Mouse (Mus musculus) ovary, adult 18-20 months (tissue): ENCODE results near the gene Pomt2.

Experiments used
- DNase-seq: peaks from one replicate; pipeline ENCODE4 v3.0.0; 2022; ENCODE audit warnings: low spot score, mixed read lengths

Pomt2 gene

DNA sequence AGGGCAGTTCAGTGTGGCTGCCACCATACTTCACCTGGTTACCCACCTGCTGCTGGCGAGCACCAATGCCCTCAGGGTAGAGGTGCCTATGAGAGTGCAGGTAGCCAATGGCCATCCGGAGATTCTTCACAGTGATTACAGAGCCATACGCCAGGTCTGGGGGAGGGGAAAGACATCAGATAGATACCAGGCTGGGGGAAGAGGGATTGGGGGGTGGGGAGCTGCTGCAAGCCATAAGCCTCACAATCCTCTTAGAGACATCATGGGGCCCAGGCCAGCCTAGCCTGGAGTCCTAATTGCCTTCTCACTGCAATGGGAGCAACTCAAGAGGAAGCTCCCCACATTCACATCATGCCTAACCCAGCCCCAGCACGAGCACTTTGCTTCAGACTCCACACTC is 20.5 kb downstream of the Pomt2 start:
- DNase-seq: no peak

GRCm38 (mm10) chr12:87121918-87122589 is 25.7 kb downstream of the Pomt2 start:
- DNase-seq: no peak

GRCm38 (mm10) chr12:87107357-87107977 is 40.3 kb downstream of the Pomt2 start:
- no peak for DNase-seq

- no peak for DNase-seq
These were observed 43.0 kb downstream of the Pomt2 start for GRCm38 (mm10) chr12:87104796-87105195.

DNA sequence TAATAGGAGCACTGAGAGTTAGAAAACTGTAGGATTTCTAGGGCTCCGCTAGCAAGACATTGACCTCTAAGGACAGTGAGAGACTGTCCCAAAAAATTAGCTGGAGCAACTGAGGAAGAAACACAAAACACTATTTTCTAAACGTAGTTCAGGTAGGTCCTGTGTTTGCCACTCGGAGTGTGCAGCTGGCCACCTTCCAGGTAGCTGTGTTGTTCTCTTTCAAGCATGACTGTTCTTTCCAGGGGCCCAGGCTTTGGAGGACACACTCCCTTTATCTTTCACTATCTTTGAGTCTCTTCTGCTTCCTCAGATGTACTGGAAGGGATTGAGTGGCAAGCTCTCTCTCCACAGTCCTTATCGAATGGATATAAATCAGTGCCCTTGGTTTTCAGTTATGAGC is 44.3 kb downstream of the Pomt2 start:
- no peak for DNase-seq

DNA sequence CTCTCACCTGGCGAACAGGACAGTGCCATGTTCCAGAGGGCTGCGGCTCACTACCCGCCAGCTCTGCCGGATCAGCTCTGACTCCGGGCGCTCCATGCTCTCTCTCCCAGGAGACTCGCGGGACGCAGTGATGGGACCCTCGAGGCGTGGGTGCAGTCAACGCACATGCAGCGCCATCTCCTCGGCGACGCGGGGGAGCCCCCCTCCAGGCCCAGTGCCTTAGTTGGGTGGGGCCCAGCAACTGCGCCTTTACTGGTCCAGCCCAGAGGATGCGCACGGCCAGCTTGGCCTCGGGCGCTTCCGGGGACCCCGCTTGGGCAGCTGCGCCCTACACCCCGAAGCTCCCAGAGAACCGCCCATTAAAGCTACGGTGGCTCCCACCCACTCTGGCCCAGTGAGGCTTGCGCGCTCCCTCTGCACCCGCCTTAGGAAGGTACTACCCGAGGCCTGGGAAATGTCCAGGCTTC is 45.6 kb downstream of the Pomt2 start, which contains the start of gene Ngb:
Ngb (minus strand) TSS at position 375 of the 467 bp plus-strand sequence.
- no peak for DNase-seq

- no peak for DNase-seq
These were observed 47.4 kb downstream of the Pomt2 start for GRCm38 (mm10) chr12:87100331-87100730.

DNA sequence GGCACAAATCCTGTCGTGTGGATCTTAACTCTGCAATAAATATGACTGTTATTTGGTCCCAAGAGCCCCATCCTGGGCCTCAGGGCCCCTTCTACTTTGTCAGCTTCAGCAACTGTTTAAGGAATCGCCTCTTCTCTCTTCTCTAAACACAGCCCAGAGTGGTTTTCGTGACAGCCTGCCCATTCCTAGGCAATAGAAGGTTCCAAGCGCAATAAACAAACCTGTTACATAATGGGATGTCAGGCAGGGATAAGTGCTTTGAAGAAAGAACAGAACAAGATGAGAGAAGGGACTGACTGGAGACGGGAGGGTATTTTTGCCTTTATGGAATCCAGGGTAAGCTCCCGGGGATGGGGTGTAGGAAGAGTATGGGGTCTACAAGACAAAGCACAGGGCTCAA is 54.1 kb downstream of the Pomt2 start:
- no peak for DNase-seq

GRCm38 (mm10) chr12:87093249-87093648 is 54.5 kb downstream of the Pomt2 start:
- DNase-seq: peak; percentile 27

DNA sequence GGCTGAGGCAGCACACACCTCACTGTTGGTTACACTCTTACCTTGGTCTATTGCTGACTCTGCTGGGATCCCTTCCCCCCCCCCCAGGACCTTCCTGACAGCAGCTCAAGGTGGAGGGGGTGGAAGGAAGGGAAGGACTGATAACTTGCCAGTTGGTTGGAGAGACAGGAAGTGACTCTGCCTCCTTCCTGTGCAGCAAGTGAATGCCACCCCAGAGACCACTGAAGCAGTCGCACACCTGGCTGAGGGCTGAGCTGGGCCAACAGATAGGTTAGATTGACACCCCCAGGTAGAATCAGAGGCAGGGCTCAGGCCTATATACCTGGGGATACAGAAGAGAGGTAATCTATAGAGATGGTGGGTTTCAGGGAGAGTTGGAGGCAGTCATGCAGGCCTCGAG is 55.9 kb downstream of the Pomt2 start:
- DNase-seq: no peak

DNA sequence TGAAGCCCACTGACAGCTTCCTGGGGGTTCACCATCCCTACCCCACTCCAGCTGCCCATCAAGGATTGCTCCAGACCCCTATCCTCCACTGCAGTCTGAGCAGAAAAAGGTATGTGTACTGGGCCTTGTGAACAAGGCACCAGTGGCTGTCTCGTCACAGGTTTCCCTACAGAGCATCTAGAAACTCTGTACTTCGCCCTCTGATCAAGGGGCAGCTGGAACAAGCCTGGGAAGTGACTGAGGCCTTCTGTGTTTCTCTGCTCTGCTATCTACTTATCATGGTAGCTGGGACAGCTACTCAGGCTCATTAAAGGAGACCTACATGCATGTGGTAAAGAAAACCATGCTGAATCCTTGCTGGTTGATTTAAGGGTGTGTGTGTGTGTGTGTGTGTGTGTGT is 58.1 kb downstream of the Pomt2 start:
- no peak for DNase-seq

DNA sequence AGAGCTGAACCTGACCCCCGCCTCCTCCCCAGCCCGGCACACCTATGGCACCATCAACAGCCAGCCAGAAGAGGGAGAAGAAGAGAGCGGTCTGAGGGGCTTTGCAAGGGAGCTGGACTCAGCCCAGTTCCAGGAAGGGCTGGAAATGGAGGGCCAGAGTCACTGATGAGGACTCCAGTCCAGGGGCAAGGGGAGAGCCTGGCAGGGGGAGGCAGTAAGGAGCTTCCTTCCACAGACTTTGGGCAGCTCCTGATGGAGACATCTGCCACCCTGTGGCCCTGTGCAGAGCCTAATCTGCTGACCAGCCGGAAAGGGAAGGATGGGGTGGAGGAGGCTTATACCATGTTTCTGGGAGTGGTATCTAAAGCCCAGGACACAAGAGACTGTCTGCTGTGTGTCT is 58.5 kb downstream of the Pomt2 start:
- DNase-seq: no peak

GRCm38 (mm10) chr12:87088331-87088730 is 59.4 kb downstream of the Pomt2 start:
- no peak for DNase-seq

DNA sequence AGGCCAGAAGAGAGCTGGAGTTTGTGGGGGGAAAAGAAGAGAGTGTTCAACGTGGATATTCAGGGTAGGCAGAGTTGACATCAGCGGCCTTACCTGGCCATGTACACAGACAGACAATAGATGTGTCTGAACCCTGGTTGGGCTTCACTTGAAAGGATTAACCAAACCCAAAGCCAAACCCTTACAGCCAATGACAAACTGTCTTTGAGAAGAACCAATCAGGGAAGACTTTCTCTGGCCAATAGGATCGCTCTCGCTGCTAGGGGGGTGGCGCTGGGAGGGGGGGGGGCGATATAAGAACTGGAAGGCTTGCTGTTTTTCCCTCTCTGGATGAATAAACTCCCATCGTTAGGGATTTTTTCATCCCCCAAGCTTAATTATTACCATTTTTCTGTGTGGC is 60.5 kb downstream of the Pomt2 start:
- no peak for DNase-seq

DNA sequence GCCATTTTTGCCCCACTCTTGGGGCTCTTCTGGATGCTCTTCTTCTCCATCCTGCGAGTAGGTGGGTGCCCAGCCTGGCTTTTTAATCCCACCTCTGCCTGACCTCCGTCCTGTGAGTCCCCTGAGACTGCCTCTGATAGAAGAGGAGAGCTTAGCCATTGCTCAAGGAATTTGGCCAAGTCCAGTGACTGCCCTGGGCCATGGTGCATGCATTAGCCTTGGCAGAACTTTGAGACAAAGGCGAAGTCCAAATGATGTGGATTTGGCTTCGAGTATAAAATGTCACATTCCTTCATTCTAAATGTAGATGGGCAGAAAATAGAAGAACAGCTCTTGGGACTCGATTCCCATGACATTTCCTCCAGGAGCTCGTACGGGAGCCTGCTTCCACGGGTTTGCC is 65.0 kb downstream of the Pomt2 start:
- no peak for DNase-seq

DNA sequence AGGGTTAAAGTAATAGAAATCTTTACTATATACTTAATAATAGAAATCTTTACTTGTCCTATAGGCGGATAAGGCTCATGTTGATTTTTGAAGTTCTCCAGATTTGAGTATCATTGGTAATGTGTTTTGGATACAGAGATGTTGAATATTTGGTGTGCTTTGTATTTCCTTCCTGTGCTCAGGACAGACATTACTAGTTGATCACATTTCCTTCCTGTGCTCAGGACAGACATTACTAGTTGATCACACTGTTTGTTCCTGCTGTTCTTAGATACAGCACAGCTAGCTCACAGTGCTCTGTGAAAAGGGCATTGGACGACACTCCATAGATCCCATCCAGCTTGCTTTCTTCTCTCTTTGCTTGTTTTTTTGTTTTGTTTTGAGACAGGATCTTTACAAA is 71.2 kb downstream of the Pomt2 start:
- no peak for DNase-seq

DNA sequence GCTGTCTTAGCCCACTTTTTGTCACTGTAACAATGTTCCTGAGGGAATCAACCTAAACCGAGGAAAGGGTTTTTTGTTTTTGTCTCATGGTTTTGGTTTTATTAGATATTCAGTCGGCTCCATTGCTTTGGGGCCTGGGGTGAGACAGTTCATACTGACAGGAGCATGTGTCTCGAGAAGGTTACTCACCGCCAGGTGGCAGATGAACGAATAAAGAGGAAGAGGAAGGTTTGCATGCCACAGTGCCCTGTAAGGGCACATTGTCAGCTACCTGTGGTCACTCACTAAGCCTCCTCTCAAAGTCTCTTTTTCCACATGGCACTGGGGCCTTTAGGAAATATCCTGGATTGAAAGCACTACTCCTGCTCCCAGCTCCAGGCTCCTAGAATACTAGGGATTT is 77.2 kb downstream of the Pomt2 start:
- DNase-seq: no peak

DNA sequence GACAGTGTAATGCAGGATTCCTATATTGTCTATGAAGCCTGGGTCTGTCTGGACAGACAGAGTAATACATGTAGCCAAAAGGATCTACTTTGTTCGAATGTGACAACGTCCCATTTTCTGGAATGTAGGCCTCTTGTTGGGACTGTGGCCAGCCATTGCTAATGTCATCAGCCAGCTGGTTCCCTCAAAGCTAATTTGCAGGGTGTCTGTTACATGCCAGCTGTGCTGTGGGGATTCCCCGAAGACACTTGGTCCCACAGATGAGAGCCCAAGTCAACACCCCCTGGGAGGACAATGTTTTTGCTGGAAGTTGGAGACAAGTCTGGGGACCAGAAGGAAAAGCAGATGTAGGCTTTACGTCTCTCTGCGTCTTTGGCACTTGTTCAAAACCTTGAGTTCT is 81.3 kb downstream of the Pomt2 start:
- DNase-seq: no peak

DNA sequence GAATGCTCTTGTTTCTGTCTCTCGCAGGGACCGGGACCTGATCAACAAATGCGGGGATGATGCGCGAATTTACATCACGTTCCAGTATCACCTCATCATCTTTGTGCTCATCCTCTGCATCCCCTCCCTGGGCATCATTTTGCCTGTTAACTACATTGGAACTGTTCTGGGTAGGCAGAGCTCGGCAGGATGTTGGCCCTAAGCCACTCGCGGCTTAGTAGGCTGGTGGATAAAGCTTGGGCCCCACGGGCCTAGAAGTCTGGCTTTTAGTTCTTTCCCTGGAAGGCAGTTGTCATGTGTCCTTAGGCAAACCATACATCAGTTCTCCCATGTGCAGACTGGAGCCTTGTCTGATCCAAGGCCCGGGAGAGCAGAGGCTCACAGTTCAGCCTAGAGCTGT is 82.3 kb downstream of the Pomt2 start:
- no peak for DNase-seq

DNA sequence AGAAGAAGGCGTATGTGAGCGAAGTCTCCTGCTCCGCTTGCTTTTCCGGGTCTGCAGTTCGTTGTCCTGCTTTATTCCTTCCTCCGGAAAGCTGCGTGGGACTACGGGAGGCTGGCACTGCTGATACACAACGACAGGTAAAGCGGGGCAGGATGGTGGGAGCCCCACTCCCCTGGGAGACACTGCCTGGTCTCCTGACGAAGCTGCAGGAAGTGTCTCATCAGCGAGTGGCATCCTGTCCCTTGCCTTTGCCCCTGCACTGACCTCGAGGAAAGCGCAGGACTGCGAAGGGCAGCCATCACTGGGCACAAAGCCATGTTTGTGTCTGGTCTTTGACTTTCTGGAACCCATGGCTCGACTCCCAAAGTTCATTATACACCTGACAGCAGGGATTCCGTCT is 90.7 kb downstream of the Pomt2 start:
- DNase-seq: no peak
